Mouse (Mus musculus): ENCODE measurements around the gene Spry2. TPM values are rescaled to one million over a fixed set of nuclear protein-coding genes. Genes with fewer than 3 reads are reported as not detected.

The Spry2 gene
- total RNA-seq (2023), result 2.9 TPM in 2 replicates

GRCm38 (mm10) chr14:105896791-105897568 lies at the start of gene Spry2:
TSS of gene Spry2 (minus strand) at chr14:105896819.

Other genes starting within 250 kb of the Spry2 start
- gene Trim52, start 209.4 kb upstream of the Spry2 start, total RNA-seq (2023), result not detected in 2 replicates